Mouse (Mus musculus) neutrophil, adult 65 days (primary cell): ENCODE measurements around the gene Fads2. TPM values are rescaled to one million over a fixed set of nuclear protein-coding genes. Genes with fewer than 3 reads are reported as not detected.

ENCODE experiments used
- total RNA-seq: library from RNA; stranded (reverse); gene quantifications from 2 replicates; pipeline ENCODE4 v1.2.4, GENCODE M21; 2023

Gene Fads2
- total RNA-seq, result 1.1 and 1.2 TPM in 2 replicates

GRCm38 (mm10) chr19:10101341-10102053 lies at the start of gene Fads2:
Gene Fads2 (minus strand): TSS chr19:10101746.

GRCm38 (mm10) chr19:10041388-10042148 lies 60.0 kb downstream of the Fads2 start, which contains the start of gene Fads3:
Gene Fads3 (plus strand): TSS chr19:10041569.

Other genes with a start within 250 kb of the Fads2 start
- 185 and 345 TPM in 2 replicates for gene Incenp, start 202.2 kb downstream of the Fads2 start, total RNA-seq
- 3,803 and 3,855 TPM in 2 replicates for gene Fth1, start 121.1 kb downstream of the Fads2 start, total RNA-seq
- gene Best1, start 100.1 kb downstream of the Fads2 start, total RNA-seq, result not detected in 2 replicates
- 1.3 and 2.1 TPM in 2 replicates for gene Rab3il1, start 100.1 kb downstream of the Fads2 start, total RNA-seq
- 1.7 and 2.1 TPM in 2 replicates for gene Fads3, start 60.2 kb downstream of the Fads2 start, total RNA-seq
- gene Fads1, start 81.1 kb upstream of the Fads2 start, total RNA-seq, result 4.1 and 6.0 TPM in 2 replicates
- 55.7 and 86.5 TPM in 2 replicates for gene Tmem258, start 102.3 kb upstream of the Fads2 start, total RNA-seq
- gene Fen1, start 102.4 kb upstream of the Fads2 start, total RNA-seq, result 32.8 and 35.9 TPM in 2 replicates
- gene Myrf, start 139.0 kb upstream of the Fads2 start, total RNA-seq, result not detected in 2 replicates
- gene Dagla, start 203.1 kb upstream of the Fads2 start, total RNA-seq, result 0.18 and 0.25 TPM in 2 replicates